Mouse (Mus musculus) intestine, postnatal 0 days (tissue): ENCODE measurements at regions not wholly inside any gene's neighbourhood (a gene's known extent, or its start where the extent isn't known, plus 50 kb on each side); places are given as distances from the start of the nearest gene placed in this dataset.

Experiments used
- ATAC-seq: fragments of 200-750 bp; cut with Nextera tagmentation; 2 replicates; pipeline ENCODE4 v1.8.0; 2017; ENCODE audit warnings: mild to moderate bottlenecking, moderate TSS enrichment, moderate library complexity
- H3K27ac ChIP-seq: fragments of 300-500 bp; sonication (generic); 2 replicates; pipeline ENCODE4 v1.5.1; 2014; ENCODE audit warnings: mild to moderate bottlenecking, low read depth, low read length, moderate library complexity
- H3K27me3 ChIP-seq: fragments of 300-500 bp; sonication (generic); replicated peaks from 2 replicates; pipeline ENCODE4 v1.6.1; 2014; ENCODE audit warnings: low read length, mixed read lengths; ENCODE audit not compliant: control insufficient read depth, insufficient read depth
- H3K36me3 ChIP-seq: fragments of 300-500 bp; sonication (generic); 2 replicates; pipeline ENCODE4 v1.6.1; 2014; ENCODE audit warnings: mild to moderate bottlenecking, moderate library complexity; ENCODE audit not compliant: control insufficient read depth, insufficient read depth
- H3K4me1 ChIP-seq: fragments of 300-500 bp; sonication (generic); replicated peaks from 2 replicates; pipeline ENCODE4 v1.6.1; 2014; ENCODE audit warnings: antibody characterized with exemption, low read length, mixed read lengths; ENCODE audit not compliant: control insufficient read depth, insufficient read depth
- H3K4me2 ChIP-seq: fragments of 300-500 bp; sonication (generic); replicated peaks from 2 replicates; pipeline ENCODE4 v1.6.1; 2014; ENCODE audit warnings: low read depth, mild to moderate bottlenecking, moderate library complexity
- H3K4me3 ChIP-seq: fragments of 300-500 bp; sonication (generic); 2 replicates; pipeline ENCODE4 v1.5.1; 2014; ENCODE audit warnings: low read depth, low read length
- H3K9ac ChIP-seq: fragments of 300-500 bp; sonication (generic); 2 replicates; pipeline ENCODE4 v1.6.1; 2014; ENCODE audit warnings: mild to moderate bottlenecking, low read depth, low read length
- H3K9me3 ChIP-seq: fragments of 300-500 bp; sonication (generic); 2 replicates; pipeline ENCODE4 v1.6.1; 2016; ENCODE audit warnings: mixed run types; ENCODE audit not compliant: control insufficient read depth
- CTCF ChIP-seq: sonication (generic); IDR thresholded peaks from 2 replicates; pipeline ENCODE4 v1.5.1; 2016; ENCODE audit warnings: low read depth, mild to moderate bottlenecking, control low read depth, antibody characterized with exemption, moderate library complexity
- WGBS: fragments of 180-500 bp; shearing (Covaris S2); extraction: QIAGEN DNeasy Blood & Tissue Kit; methylation state at CpG from one replicate; pipeline ENCODE4 v1.1.7; 2014; 5-methylcytosine and 5-hydroxymethylcytosine counted together

GRCm38 (mm10) chr4:95390549-95390948 lies 166.8 kb upstream of the Fggy start:
- no peak overlapping the region for H3K9ac ChIP-seq
- TF ChIP-seq CTCF = no peak
- no peak overlapping the region for H3K4me2 ChIP-seq
- H3K27ac ChIP-seq = no peak overlapping the region
- no peaks in the 10 kb centered on the region for H3K36me3 ChIP-seq
- no peak overlapping the region for H3K4me3 ChIP-seq
- no peaks in the 10 kb centered on the region for H3K27me3 ChIP-seq
- H3K4me1 ChIP-seq = peaks cover 2% of the 10 kb centered on the region; the same call in 1 of the 2 replicates
- no peaks in the 10 kb centered on the region for H3K9me3 ChIP-seq
- ATAC-seq = no peak

- no peak overlapping the region for H3K4me3 ChIP-seq
- no peaks in the 10 kb centered on the region for H3K27me3 ChIP-seq
- no peaks in the 10 kb centered on the region for H3K9me3 ChIP-seq
- H3K9ac ChIP-seq = no peak overlapping the region
- no peaks in the 10 kb centered on the region for H3K4me1 ChIP-seq
- no peaks in the 10 kb centered on the region for H3K36me3 ChIP-seq
- TF ChIP-seq CTCF = no peak
- no peak overlapping the region for H3K4me2 ChIP-seq
- 65% methylated on average over 3 of the region's 3 CpGs for WGBS
- H3K27ac ChIP-seq = no peak overlapping the region
- ATAC-seq = no peak
Measured at GRCm38 (mm10) chr4:95395746-95396145, 161.6 kb upstream of the Fggy start.

GRCm38 (mm10) chr4:95398301-95398700 lies 159.0 kb upstream of the Fggy start:
- H3K9me3 ChIP-seq = no peaks in the 10 kb centered on the region
- H3K27ac ChIP-seq = no peak overlapping the region
- no peak overlapping the region for H3K4me3 ChIP-seq
- no peaks in the 10 kb centered on the region for H3K36me3 ChIP-seq
- no peak for TF ChIP-seq CTCF
- H3K4me2 ChIP-seq = no peak overlapping the region
- no peaks in the 10 kb centered on the region for H3K27me3 ChIP-seq
- no peak overlapping the region for H3K9ac ChIP-seq
- ATAC-seq = no peak
- H3K4me1 ChIP-seq = no peaks in the 10 kb centered on the region

GRCm38 (mm10) chr4:95402273-95402672 lies 155.0 kb upstream of the Fggy start:
- no peak for TF ChIP-seq CTCF
- WGBS = 74% methylated on average over 6 of the region's 6 CpGs
- no peaks in the 10 kb centered on the region for H3K36me3 ChIP-seq
- no peak overlapping the region for H3K4me3 ChIP-seq
- no peaks in the 10 kb centered on the region for H3K9me3 ChIP-seq
- no peak overlapping the region for H3K9ac ChIP-seq
- no peak for ATAC-seq
- H3K27ac ChIP-seq = no peak overlapping the region
- H3K27me3 ChIP-seq = no peaks in the 10 kb centered on the region
- no peaks in the 10 kb centered on the region for H3K4me1 ChIP-seq
- no peak overlapping the region for H3K4me2 ChIP-seq

GRCm38 (mm10) chr4:95417075-95417474 lies 140.2 kb upstream of the Fggy start:
- H3K4me3 ChIP-seq = no peak overlapping the region
- 49% methylated on average over 2 of the region's 2 CpGs for WGBS
- no peaks in the 10 kb centered on the region for H3K27me3 ChIP-seq
- no peak overlapping the region for H3K9ac ChIP-seq
- no peak for ATAC-seq
- no peaks in the 10 kb centered on the region for H3K9me3 ChIP-seq
- H3K4me2 ChIP-seq = no peak overlapping the region
- no peaks in the 10 kb centered on the region for H3K4me1 ChIP-seq
- no peak for TF ChIP-seq CTCF
- H3K36me3 ChIP-seq = no peaks in the 10 kb centered on the region
- H3K27ac ChIP-seq = no peak overlapping the region

GRCm38 (mm10) chr4:95426563-95426962 lies 130.7 kb upstream of the Fggy start:
- no peak for TF ChIP-seq CTCF
- no peak overlapping the region for H3K9ac ChIP-seq
- no peak overlapping the region for H3K4me3 ChIP-seq
- WGBS = 36% methylated on average over 1 of the region's 1 CpGs
- no peak overlapping the region for H3K27ac ChIP-seq
- no peaks in the 10 kb centered on the region for H3K9me3 ChIP-seq
- no peaks in the 10 kb centered on the region for H3K36me3 ChIP-seq
- no peaks in the 10 kb centered on the region for H3K4me1 ChIP-seq
- no peak for ATAC-seq
- no peaks in the 10 kb centered on the region for H3K27me3 ChIP-seq
- no peak overlapping the region for H3K4me2 ChIP-seq

GRCm38 (mm10) chr4:95434543-95434942 lies 122.8 kb upstream of the Fggy start:
- Histone ChIP-seq H3K4me3 (no peak overlapping the region), H3K27ac (no peak overlapping the region), H3K27me3 (no peaks in the 10 kb centered on the region), H3K9me3 (no peaks in the 10 kb centered on the region), H3K9ac (no peak overlapping the region), H3K36me3 (no peaks in the 10 kb centered on the region), H3K4me2 (no peak overlapping the region), H3K4me1 (peaks cover 4% of the 10 kb centered on the region)
- peak; percentile 57; the same call in 1 of the 2 replicates for ATAC-seq
- 45% methylated on average over 4 of the region's 4 CpGs for WGBS
- TF ChIP-seq CTCF = no peak
